Mouse (Mus musculus) spleen, adult 2 months (tissue): ENCODE data around the gene Vars2. TPM values are rescaled to one million over a fixed set of nuclear protein-coding genes. Genes with fewer than 3 reads are reported as not detected.

Source experiments
- DNase-seq, 2 experiments: peaks; one replicate each; pipeline versions ENCODE4 v3.0.0 to v3.0.0-alpha.2; 2012 to 2021; ENCODE audit warnings: low spot score in 2 of 2, low read depth in 1 of 2
- H3K27ac ChIP-seq: fragments of 200-500 bp; 2 replicates; pipeline ENCODE4 v1.5.1; 2012; ENCODE audit warnings: low read length, inconsistent platforms; ENCODE audit not compliant: insufficient read depth
- H3K27me3 ChIP-seq: fragments of 200-500 bp; 2 replicates; pipeline ENCODE4 v1.6.1; 2012; ENCODE audit warnings: mild to moderate bottlenecking, moderate library complexity, low read length, inconsistent platforms; ENCODE audit not compliant: control insufficient read depth, insufficient read depth
- H3K36me3 ChIP-seq: fragments of 200-500 bp; 2 replicates; pipeline ENCODE4 v1.6.1; 2012; ENCODE audit warnings: mild to moderate bottlenecking, low read length, inconsistent platforms; ENCODE audit not compliant: control insufficient read depth, insufficient read depth
- H3K4me1 ChIP-seq: fragments of 200-500 bp; 2 replicates; pipeline ENCODE4 v1.6.1; 2011; ENCODE audit warnings: inconsistent platforms; ENCODE audit not compliant: control insufficient read depth, insufficient read depth, insufficient read length
- H3K4me3 ChIP-seq: fragments of 200-500 bp; 2 replicates; pipeline ENCODE4 v1.5.1; 2011; ENCODE audit warnings: mild to moderate bottlenecking, inconsistent platforms; ENCODE audit not compliant: insufficient read depth, insufficient read length; ENCODE audit errors: extremely low read depth
- CTCF ChIP-seq: fragments of 200-500 bp; IDR thresholded peaks from 2 replicates; pipeline ENCODE4 v1.5.1; 2011; ENCODE audit warnings: mild to moderate bottlenecking, inconsistent platforms; ENCODE audit not compliant: insufficient read depth, insufficient read length, insufficient replicate concordance; ENCODE audit errors: extremely low read depth
- POLR2A ChIP-seq: fragments of 200-500 bp; IDR thresholded peaks from 2 replicates; pipeline ENCODE4 v1.6.1; 2011; ENCODE audit warnings: low read depth, low read length, inconsistent platforms
- WGBS: fragments of 180-500 bp; shearing (Covaris S2); methylation state at CpG from one replicate; pipeline ENCODE4 v1.1.7; 2018; 5-methylcytosine and 5-hydroxymethylcytosine counted together
- polyA plus RNA-seq: library from polyadenylated mRNA; depleted of rRNA; stranded (reverse); fragments of >200 nt; gene quantifications from 2 replicates; pipeline ENCODE4 v1.2.3, GENCODE M21; 2012

The Vars2 gene
- polyA plus RNA-seq, 1 experiment: 28.9 TPM

- TF ChIP-seq POLR2A: no peak
- TF ChIP-seq CTCF: no peak
- 86% methylated on average over 5 of the region's 5 CpGs for WGBS
- no peak overlapping the region for H3K4me3 ChIP-seq
- H3K36me3 ChIP-seq: no peaks in the 10 kb centered on the region
- no peaks in the 10 kb centered on the region for H3K4me1 ChIP-seq
- H3K27me3 ChIP-seq: no peaks in the 10 kb centered on the region; the same call in 1 of the 2 replicates
- H3K27ac ChIP-seq: no peak overlapping the region
- DNase-seq: no peak
These were observed 26.5 kb upstream of the Vars2 start for GRCm38 (mm10) chr17:35693906-35694305.

- Histone ChIP-seq H3K27ac (no peak overlapping the region), H3K36me3 (no peaks in the 10 kb centered on the region), H3K27me3 (no peaks in the 10 kb centered on the region), H3K4me3 (no peak overlapping the region), H3K4me1 (no peaks in the 10 kb centered on the region)
- DNase-seq: no peak
- TF ChIP-seq CTCF (no peak), POLR2A (no peak)
- 18% methylated on average over 4 of the region's 4 CpGs for WGBS
These were observed 25.0 kb upstream of the Vars2 start for GRCm38 (mm10) chr17:35692368-35692767.

- TF ChIP-seq POLR2A (no peak), CTCF (no peak)
- no peak overlapping the region for H3K4me3 ChIP-seq
- no peaks in the 10 kb centered on the region for H3K4me1 ChIP-seq
- H3K27me3 ChIP-seq: no peaks in the 10 kb centered on the region
- WGBS: 80% methylated on average over 4 of the region's 4 CpGs
- no peak overlapping the region for H3K27ac ChIP-seq
- DNase-seq: no peak
- no peaks in the 10 kb centered on the region for H3K36me3 ChIP-seq
These were observed 24.4 kb upstream of the Vars2 start for GRCm38 (mm10) chr17:35691811-35692210.

- Histone ChIP-seq H3K4me3 (no peak overlapping the region), H3K27me3 (no peaks in the 10 kb centered on the region), H3K36me3 (no peaks in the 10 kb centered on the region; the same call in 1 of the 2 replicates), H3K27ac (no peak overlapping the region), H3K4me1 (no peaks in the 10 kb centered on the region)
- 87% methylated on average over 18 of the region's 18 CpGs for WGBS
- DNase-seq: no peak
- TF ChIP-seq CTCF (no peak), POLR2A (no peak)
These were observed 22.7 kb upstream of the Vars2 start for GRCm38 (mm10) chr17:35689936-35690645.

- no peak overlapping the region for H3K27ac ChIP-seq
- no peaks in the 10 kb centered on the region; the same call in 1 of the 2 replicates for H3K36me3 ChIP-seq
- no peaks in the 10 kb centered on the region for H3K27me3 ChIP-seq
- no peaks in the 10 kb centered on the region for H3K4me1 ChIP-seq
- TF ChIP-seq CTCF (no peak), POLR2A (no peak)
- no peak overlapping the region for H3K4me3 ChIP-seq
- DNase-seq: no peak
- 74% methylated on average over 25 of the region's 25 CpGs for WGBS
These were observed 21.2 kb upstream of the Vars2 start for GRCm38 (mm10) chr17:35688347-35689175.

GRCm38 (mm10) chr17:35685061-35685460, 17.7 kb upstream of the Vars2 start:
- no peak for DNase-seq
- Histone ChIP-seq H3K36me3 (no peaks in the 10 kb centered on the region; the same call in 1 of the 2 replicates), H3K27me3 (no peaks in the 10 kb centered on the region), H3K4me1 (no peaks in the 10 kb centered on the region), H3K27ac (no peak overlapping the region), H3K4me3 (no peak overlapping the region)
- WGBS: 68% methylated on average over 9 of the region's 9 CpGs
- TF ChIP-seq POLR2A (no peak), CTCF (no peak)
